Mouse (Mus musculus) c-Kit-positive CD71-negative TER-119-negative erythroid progenitor cells, embryonic 14.5 days (primary cell): Measurements from ENCODE around the gene Olfr1368.
A peak's percentile ranks its signal among the peaks of the same experiment; 100 is the strongest.
"Not testable (repeated sequence)": the region's sequence is repeated elsewhere in the genome, so short reads cannot be mapped to it uniquely, and the experiment has no call there.

ENCODE experiments used
- DNase-seq: peaks from one replicate; pipeline ENCODE4 v3.0.0-alpha.2; 2013; ENCODE audit warnings: low read depth

Gene Olfr1368

DNA sequence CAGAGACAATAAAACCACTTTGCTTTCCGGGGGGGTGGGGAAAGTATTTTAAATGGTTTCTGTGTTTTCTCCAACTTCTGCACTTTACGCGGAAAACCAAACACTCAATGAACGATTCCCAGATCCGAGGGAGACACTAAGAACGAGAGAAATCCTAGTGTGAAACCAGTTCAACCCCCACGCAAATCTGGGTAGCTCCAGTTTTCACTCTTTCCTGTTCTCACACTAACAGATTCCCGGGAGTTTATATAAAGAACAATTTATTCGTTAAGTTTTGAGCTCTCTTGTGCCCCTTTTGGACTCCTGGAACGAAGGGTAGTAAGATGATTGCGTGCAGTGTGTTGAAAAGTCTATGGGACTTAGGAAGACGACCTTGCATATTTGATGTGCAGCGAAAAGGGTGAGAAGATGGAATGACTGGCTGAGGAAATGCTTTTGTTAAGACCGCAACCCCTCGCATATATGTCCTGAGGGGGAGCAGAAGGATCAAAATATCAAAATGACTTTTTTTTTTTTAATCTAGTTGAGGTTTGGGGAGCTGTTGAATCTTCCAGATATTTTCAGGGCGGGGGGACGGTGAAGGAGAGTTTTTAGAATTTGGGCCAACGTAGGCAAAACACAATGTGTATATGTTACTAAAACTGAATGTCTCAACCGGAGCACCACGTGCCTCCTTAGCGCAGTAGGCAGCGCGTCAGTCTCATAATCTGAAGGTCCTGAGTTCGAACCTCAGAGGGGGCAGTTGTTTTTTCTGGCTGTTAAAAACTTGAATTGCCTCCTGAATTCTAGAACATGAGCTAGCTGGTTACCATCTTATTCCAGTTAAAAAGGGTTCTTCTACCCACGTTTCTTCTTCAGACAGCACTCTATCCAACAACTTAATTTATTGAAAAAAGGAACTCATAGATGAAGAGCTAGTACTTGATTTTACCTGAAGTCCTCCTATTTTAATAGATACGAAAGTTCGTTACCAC lies 21.6 kb upstream of the Olfr1368 start:
- no peak for DNase-seq

DNA sequence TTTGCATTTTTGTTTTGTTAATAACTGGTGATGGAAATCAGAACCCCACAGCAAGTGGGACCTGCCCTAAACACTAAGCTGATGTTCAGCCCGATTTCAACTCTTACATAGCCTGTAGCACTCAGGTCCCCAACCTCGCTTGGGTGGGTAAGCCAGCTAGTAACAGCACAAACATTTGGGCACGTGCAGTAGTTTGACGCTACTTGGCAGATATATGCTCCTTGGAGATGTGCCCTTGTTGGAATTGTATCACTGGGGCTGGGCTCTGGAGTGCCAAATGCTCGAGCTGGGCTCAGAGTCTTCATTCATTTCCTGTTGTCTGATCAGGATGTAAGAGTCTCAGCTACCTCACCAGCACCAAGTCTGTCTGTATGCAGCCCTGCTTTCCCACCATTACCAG lies 16.9 kb upstream of the Olfr1368 start:
- DNase-seq = no peak

DNA sequence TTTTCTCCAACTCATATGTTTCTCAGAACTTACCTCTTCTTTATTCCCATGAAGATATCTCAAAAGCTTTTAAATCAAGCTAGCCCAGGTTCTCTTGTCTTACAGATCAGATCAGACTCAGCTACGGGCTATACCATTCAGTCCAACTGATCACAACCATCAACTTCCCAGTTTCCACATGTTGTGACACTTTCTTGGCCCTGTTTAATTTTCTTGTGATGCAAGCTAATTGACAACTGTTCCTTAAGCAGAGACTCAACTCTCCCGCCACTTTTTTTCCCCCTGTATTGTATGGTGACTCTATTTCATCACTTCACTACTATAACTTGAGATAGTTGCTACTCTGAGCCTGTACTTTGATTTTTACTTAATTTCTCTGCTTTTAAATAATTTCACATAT lies 15.9 kb upstream of the Olfr1368 start:
- DNase-seq = no peak

DNA sequence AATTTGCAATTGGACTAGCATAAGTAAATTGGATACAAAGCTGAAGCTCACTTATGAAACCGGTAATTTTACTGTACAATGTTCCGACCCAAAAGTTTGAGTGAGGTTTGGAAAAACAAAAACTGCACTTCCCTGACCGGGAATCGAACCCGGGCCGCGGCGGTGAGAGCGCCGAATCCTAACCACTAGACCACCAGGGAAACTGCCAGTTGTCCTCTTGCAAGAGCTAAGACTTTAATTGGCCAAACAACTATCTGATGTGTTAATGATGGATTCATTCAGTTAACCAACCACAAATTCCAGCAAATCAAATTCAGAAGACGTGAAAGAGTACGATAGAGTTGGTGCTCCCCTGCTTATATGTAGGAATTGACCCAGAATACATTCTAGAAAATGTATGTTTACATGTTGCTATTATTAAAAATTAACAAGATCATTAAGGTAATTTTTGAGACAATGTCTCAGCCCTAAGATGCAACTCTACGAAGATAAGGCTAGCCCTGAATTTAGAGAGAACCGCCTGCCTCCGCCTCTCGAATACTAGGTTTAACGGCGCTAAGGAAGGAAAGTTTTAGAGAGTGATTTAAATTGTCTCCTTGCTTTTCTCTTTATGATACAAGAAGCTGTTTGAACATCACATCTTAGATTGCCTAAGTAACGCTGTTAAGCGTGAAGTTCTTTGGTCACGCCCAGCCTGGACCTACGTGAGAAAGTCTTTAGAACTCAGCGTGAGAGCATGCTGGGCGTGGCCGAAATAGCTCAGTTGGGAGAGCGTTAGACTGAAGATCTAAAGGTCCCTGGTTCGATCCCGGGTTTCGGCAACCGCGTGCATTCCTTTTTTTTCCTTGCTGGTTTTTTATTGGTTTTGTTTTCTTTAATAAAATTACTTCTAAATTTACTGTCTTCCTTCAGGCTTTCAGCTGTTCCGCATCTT lies 15.3 kb upstream of the Olfr1368 start:
- DNase-seq = peak; percentile 86

DNA sequence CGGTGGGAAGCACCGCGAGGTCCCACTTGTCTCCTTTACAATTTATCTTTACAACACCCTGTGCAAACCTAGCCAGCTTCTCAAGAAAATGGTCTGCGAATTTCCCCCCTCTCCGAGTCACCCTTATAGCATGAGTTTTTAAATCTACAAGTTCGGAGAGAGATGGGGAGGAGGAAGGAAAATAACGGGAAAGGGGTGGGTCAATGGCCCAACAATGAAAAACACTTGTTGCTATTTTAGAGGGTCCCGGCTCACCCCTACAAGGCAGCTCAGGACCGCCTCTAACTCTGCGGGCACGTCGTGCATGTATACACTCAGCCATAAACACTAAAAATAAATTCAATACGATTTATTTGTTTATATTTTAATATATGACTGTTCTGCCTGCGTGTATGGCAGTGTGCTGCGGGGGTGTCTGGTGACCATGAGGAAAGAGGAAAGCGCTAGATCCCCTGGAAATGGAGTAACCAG lies 14.4 kb upstream of the Olfr1368 start:
- no peak for DNase-seq

DNA sequence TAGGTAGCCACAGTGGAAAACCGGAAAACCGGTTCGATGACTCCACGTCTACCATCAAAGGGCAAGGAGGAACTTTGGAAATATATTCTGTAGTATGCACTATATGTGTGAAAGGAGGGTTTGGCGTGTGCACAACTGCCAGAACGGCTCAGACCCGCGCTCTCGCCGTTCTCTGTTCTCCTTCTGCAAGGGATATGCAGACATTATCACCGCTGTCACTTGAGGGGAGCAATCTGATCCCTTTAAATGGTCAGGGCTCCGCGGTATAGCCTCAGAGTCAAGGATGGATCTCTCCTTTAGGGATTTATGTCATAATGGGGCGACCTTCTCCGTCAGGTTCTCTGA lies 13.8 kb upstream of the Olfr1368 start:
- no peak for DNase-seq

DNA sequence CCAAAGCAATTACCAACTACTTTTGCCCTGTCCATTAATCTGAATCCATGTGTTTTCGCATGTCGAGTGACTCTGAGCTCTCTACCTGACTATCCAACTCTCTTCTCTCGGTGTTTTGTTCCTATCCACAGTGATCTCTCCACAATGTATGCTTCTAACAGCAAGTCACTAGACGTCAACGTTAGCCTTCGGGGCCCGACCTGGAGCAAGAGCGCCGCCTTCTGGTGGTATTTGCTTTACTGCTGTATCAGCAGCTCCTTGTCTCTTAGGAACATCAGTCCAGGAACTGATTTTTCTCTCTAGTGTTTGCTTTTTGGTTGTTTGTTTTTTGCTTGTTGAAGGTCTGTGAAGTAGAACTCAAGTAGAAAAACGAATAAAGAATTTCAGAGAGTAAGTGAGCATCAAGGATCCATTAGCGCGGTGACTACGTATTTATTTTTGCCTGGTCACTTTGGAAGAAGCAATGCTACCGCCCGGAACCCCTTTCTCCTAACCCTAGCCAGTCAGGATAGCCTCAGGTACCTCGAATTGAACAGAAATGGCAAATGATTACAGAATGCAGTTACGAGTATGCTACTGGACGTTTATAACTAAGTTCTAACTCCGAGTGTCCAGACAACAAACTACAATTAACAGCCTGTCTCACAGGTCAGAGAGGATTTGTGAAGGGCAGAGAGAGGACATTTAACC lies 13.3 kb upstream of the Olfr1368 start:
- DNase-seq = no peak

DNA sequence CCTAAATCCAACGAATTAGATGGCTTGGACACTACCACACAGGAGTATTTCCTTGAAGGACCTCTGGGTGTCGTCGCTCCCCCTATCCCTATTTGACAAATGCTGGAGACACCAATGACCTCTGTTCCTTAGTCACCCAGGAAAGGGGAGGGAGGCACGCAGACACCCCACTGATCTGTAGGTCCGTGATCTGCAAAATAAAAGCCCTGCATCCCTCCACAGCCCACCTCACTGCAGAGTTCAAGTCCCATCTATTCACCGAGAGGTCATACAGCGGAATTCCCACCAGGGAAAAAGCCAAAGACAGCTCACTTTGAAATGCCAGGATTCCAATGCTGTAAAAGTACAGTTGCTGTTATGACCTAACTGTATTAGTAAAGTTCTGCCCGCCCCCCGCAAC lies 12.4 kb upstream of the Olfr1368 start:
- DNase-seq = no peak

DNA sequence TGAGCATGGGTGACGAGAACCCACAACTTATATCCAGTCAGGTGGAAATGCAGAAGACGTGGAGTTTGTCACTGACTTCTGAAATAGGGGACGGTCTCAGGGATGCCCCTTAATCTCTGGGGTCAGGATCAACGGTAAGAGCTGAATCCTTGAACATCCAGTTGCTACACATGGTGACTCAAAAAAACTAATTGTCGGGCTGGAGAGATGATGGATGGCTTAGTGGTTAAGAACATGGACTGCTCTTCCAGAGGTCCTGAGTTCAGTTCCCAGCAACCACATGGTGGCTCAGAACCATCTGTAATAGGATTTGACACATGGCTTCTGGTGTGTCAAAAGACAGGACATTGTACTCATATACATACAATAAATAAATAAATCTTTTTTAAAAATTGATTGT lies 10.2 kb upstream of the Olfr1368 start:
- DNase-seq = no peak

DNA sequence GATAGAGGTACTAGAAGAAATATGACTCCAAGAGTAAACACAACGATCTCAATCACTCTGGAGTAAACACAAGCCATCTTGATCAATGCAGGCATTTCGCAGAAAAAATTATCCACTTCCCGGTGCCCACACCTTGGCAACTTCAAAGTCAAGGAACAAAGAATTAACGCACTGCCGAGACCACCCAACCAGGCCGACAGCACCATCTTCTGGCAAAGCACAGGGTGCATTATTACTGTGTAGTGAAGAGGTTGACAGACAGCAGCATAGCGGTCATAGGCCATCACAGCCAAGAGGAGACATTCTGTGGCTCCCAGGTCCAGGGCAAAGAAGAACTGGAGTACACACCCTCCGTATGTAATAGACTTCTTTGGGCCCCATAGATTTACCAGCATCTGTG lies 3.2 kb downstream of the Olfr1368 start:
- DNase-seq = no peak

DNA sequence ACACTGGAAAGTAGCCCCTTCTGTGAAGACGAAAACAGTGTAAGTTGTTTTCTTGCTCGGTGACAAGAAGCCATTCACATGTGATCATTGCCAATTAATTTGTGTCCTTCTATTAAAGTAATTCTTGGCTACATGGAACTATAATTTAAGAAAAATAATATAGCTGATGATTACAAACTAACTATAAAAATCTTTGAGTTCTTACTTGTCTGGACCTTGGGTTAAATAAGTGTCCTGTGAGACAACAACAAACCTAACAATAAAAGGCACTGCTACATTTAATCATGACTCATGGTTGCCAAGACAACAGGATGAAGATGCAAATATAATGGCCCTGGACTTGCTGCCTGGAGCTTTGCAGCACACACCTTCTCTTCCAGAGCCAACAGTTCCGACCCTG lies 16.3 kb downstream of the Olfr1368 start, which contains the start of gene Olfr263:
Olfr263 (plus strand) TSS at position 301 of the 400 bp plus-strand sequence.
- not testable (repeated sequence) for DNase-seq

DNA sequence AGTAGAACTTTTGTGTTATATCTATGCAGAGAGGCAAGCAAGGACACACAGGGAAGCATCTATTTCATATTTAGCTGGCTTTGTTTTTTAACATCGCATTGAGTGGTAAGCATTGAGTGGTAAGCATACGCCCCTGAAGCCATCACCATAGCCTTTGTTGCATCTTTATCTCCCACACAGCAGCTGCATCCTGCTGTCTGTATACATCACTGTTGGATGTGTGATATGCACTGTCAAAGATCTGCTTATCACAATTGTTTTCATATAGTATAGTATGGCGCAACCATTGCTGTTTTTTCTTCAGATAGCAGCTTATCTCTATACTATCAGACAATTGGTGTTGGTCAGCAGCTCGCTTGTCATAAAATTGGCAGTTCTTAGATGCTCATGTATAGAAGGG lies 31.5 kb downstream of the Olfr1368 start:
- DNase-seq = no peak

DNA sequence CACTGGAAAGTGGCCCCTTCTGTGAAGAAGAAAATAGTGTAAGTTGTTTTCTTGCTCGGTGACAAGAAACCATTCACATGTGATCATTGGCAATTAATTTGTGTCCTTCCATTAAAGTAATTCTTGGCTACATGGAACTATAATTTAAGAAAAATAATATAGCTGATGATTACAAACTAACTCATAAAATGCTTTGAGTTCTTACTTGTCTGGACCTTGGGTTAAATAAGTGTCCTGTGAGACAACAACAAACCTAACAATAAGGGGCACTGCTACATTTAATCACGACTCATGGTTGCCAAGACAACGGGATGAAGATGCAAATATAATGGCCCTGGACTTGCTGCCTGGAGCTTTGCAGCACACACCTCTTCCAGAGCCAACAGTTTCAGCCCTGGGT lies 34.5 kb downstream of the Olfr1368 start, which contains the start of gene Olfr1369-ps1:
Olfr1369-ps1 (plus strand) TSS at position 301 of the 400 bp plus-strand sequence.
- DNase-seq = not testable (repeated sequence)

DNA sequence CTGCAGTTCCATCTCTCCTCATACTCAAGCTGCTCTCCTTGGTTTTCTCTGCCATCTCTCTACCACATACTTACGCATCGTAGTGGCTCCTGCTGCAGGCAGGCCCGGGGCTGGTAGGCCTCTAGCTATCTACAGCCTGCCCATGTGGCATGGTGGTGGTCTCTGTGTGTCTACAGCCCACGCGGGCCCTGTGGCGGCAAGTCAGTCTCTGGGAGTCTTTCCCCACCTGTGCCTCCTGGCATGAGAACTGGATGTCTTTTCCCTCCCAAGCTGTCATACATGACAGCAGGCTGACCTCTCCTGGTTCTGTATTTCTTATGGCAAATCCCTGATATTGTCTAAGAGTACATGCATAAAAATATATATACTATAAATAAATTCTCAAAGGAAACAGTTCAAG lies 35.2 kb downstream of the Olfr1368 start:
- no peak for DNase-seq

DNA sequence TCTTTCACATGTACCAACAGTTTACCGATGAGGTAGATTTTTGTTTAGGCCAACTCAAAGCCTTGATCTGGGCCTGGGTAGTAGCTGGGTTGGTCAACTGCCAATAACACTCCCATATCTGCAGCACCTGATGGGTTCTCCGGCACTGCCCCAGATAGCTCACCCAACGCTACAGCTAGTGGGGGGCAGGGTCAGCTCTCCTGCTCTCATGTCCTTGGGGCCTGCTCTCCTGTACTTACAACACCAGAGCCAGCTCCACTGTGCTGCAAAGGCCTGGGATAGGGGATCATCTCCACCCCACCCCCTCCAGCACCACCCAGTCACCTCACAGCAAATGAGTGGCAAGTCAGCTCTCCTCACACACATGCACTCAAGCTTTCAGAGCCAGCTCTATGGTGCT lies 35.9 kb downstream of the Olfr1368 start:
- DNase-seq = no peak
